Mouse (Mus musculus) hindbrain, embryonic 11.5 days (tissue): ENCODE results near the gene Dmrt3. TPM values are rescaled to one million over a fixed set of nuclear protein-coding genes. Genes with fewer than 3 reads are reported as not detected.

ENCODE experiments used
- ATAC-seq: fragments of 200-750 bp; cut with Nextera tagmentation; 2 replicates; pipeline ENCODE4 v1.8.0; 2017; ENCODE audit warnings: mild to moderate bottlenecking, moderate TSS enrichment, moderate library complexity; ENCODE audit not compliant: low FRiP score
- DNase-seq: peaks from one replicate; pipeline ENCODE4 v3.0.0-alpha.2; 2015; ENCODE audit warnings: low spot score
- H3K27ac ChIP-seq: fragments of 300-500 bp; sonication (generic); 2 replicates; pipeline ENCODE4 v1.5.1; 2014; ENCODE audit warnings: mild to moderate bottlenecking, low read depth, low read length
- H3K27me3 ChIP-seq: fragments of 300-500 bp; sonication (generic); 2 replicates; pipeline ENCODE4 v1.6.1; 2014; ENCODE audit warnings: mild to moderate bottlenecking, low read length, moderate library complexity, mixed read lengths; ENCODE audit not compliant: control insufficient read depth, insufficient read depth
- H3K36me3 ChIP-seq: fragments of 300-500 bp; sonication (generic); 2 replicates; pipeline ENCODE4 v1.6.1; 2014; ENCODE audit warnings: mild to moderate bottlenecking, low read length, moderate library complexity, mixed read lengths; ENCODE audit not compliant: control insufficient read depth, insufficient read depth
- H3K4me1 ChIP-seq: fragments of 300-500 bp; sonication (generic); replicated peaks from 2 replicates; pipeline ENCODE4 v1.6.1; 2014; ENCODE audit warnings: low read length, mixed read lengths; ENCODE audit not compliant: control insufficient read depth, insufficient read depth
- H3K4me2 ChIP-seq: fragments of 300-500 bp; sonication (generic); replicated peaks from 2 replicates; pipeline ENCODE4 v1.6.1; 2014; ENCODE audit warnings: mild to moderate bottlenecking, low read depth, low read length
- H3K4me3 ChIP-seq: fragments of 300-500 bp; sonication (generic); 2 replicates; pipeline ENCODE4 v1.5.1; 2014; ENCODE audit warnings: low read depth, low read length
- H3K9ac ChIP-seq: fragments of 300-500 bp; sonication (generic); 2 replicates; pipeline ENCODE4 v1.6.1; 2014; ENCODE audit warnings: low read depth, low read length
- H3K9me3 ChIP-seq: fragments of 300-500 bp; sonication (generic); 2 replicates; pipeline ENCODE4 v1.6.1; 2016; ENCODE audit warnings: low read length; ENCODE audit not compliant: control insufficient read depth
- whole genome bisulfite sequencing: fragments of 180-500 bp; shearing (Covaris S2); extraction: QIAGEN DNeasy Blood & Tissue Kit; methylation state at CpG from one replicate; pipeline ENCODE4 v1.1.7; 2014; 5-methylcytosine and 5-hydroxymethylcytosine counted together
- polyA plus RNA-seq: library from polyadenylated mRNA; unstranded; fragments of >200 nt; fragmentation: Nextera tagmentation; extraction: Ambion mirVana; gene quantifications from 2 replicates; pipeline ENCODE4 v1.2.1, GENCODE M21; 2014

The Dmrt3 gene
- polyA plus RNA-seq, 1 experiment from 2014 or later: 1.2 TPM

DNA sequence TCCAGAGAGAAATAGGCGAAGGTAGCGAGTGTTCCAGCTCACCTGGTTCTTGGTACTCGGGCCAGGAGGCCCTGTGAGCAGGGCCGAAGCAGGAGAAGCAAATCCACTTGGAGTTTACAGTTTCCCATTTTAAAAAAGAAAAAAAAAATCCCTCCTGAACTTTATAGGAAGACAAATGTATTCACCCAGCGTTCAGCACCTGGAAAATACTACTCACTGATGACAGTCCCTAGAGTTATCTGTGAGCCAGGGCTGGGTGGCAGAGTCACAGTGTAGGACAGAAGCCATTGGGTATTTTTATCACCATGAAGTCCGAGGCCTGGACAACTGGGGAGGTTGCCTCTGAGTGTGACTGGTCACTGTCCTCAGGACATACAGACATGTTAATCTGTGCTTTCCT is 31.7 kb downstream of the Dmrt3 start:
- no peaks in the 10 kb centered on the region for H3K4me1 ChIP-seq
- no peak for DNase-seq
- H3K4me2 ChIP-seq: no peak overlapping the region
- H3K9ac ChIP-seq: no peak overlapping the region
- H3K27ac ChIP-seq: no peak overlapping the region
- no peak overlapping the region for H3K4me3 ChIP-seq
- no peak for ATAC-seq
- H3K9me3 ChIP-seq: no peaks in the 10 kb centered on the region
- no peaks in the 10 kb centered on the region for H3K27me3 ChIP-seq
- WGBS: 88% methylated on average over 6 of the region's 6 CpGs
- no peaks in the 10 kb centered on the region for H3K36me3 ChIP-seq

DNA sequence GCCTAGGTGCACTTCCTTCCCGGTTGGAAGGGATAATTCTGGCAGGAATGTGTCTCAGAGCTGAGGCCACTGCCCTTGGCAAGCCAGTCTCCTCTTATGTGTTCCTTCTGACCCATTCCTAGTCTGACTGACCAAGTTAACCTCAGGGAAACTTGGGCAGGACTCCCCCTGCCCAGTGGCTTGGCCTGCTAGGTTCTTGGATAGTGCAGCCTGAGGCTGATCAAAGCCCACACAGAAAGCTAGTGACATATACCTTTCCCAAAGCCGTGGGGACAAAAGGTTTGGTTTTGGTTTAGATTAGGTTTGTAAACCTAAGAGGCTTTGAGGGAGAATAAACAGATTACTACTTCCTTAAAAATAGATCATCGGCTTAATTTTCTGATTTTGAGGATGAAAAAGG is 37.0 kb downstream of the Dmrt3 start:
- Histone ChIP-seq H3K27me3 (no peaks in the 10 kb centered on the region), H3K4me2 (no peak overlapping the region), H3K9ac (no peak overlapping the region), H3K4me1 (no peaks in the 10 kb centered on the region), H3K27ac (no peak overlapping the region), H3K9me3 (no peaks in the 10 kb centered on the region), H3K36me3 (no peaks in the 10 kb centered on the region), H3K4me3 (no peak overlapping the region)
- ATAC-seq: no peak
- no peak for DNase-seq
- 75% methylated on average over 3 of the region's 3 CpGs for WGBS

DNA sequence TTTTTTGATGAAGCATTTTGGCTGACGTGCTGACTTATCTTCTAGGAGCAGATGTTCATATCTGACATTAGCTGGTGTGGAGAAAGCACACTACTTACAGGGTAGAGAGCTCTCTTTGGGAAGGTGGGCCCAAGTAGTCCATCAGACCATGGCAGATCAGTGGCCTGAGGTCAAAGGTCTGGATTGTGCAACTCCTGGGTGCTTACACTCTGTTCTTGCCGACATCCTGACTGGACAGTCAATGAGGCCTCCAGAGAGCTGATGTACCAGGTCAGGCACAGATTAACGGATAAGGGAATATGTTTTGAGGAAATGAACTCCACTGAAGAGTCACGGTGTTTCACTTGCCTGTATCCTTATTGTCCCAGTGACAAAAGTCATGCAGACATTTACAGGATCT is 38.6 kb downstream of the Dmrt3 start:
- H3K4me2 ChIP-seq: no peak overlapping the region
- no peak for DNase-seq
- no peaks in the 10 kb centered on the region for H3K27me3 ChIP-seq

DNA sequence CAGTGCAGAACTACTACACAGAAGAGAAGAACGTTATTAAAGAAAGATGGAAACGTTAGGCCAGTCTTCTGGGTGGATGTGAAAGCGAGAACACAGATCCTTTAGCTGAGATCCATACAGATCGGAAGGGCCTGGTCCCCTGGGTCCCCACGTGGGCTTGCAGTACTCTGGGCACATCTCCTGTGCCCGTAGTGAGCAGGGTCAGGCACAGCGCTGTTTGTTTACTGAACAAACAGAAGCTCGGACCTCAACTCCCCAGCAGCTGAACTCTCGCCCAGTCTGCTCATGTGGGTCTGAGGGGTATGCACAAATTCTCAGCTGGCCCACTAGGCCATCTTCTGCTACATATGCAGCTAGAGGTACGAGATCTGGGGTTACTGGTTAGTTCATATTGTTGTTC is 40.4 kb downstream of the Dmrt3 start:
- no peak overlapping the region for H3K4me2 ChIP-seq
- ATAC-seq (no peak), DNase-seq (no peak)
- no peaks in the 10 kb centered on the region for H3K36me3 ChIP-seq
- H3K27ac ChIP-seq: no peak overlapping the region
- no peaks in the 10 kb centered on the region for H3K9me3 ChIP-seq
- no peaks in the 10 kb centered on the region for H3K4me1 ChIP-seq
- no peaks in the 10 kb centered on the region for H3K27me3 ChIP-seq
- H3K4me3 ChIP-seq: no peak overlapping the region
- 64% methylated on average over 10 of the region's 10 CpGs for whole genome bisulfite sequencing
- no peak overlapping the region for H3K9ac ChIP-seq

More for the DNA sequence above, 38.6 kb downstream of the Dmrt3 start:
- ATAC-seq: no peak
- no peaks in the 10 kb centered on the region for H3K9me3 ChIP-seq
- no peak overlapping the region for H3K27ac ChIP-seq
- no peaks in the 10 kb centered on the region for H3K4me1 ChIP-seq
- no peak overlapping the region for H3K9ac ChIP-seq
- no peak overlapping the region for H3K4me3 ChIP-seq
- H3K36me3 ChIP-seq: no peaks in the 10 kb centered on the region
- 70% methylated on average over 4 of the region's 4 CpGs for WGBS

DNA sequence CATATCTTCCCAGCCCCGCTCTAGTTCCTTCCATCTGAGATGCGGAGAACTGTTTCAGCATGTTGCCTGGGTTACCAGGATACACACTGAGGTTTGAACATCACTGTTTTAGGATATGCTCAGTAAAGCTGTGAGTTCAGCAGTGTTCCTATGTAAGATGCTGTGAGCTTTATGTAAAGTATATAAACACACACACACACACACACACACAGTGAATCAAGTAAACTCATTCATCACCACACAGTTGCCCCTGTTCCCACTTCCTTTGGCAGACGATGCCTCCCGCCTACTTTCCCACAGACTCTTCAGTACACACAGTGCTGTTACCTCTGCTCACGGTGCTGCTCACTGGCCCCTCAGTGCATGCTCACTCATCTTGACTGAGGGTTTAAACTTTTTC is 42.5 kb downstream of the Dmrt3 start:
- H3K4me3 ChIP-seq: no peak overlapping the region
- ATAC-seq: no peak

DNA sequence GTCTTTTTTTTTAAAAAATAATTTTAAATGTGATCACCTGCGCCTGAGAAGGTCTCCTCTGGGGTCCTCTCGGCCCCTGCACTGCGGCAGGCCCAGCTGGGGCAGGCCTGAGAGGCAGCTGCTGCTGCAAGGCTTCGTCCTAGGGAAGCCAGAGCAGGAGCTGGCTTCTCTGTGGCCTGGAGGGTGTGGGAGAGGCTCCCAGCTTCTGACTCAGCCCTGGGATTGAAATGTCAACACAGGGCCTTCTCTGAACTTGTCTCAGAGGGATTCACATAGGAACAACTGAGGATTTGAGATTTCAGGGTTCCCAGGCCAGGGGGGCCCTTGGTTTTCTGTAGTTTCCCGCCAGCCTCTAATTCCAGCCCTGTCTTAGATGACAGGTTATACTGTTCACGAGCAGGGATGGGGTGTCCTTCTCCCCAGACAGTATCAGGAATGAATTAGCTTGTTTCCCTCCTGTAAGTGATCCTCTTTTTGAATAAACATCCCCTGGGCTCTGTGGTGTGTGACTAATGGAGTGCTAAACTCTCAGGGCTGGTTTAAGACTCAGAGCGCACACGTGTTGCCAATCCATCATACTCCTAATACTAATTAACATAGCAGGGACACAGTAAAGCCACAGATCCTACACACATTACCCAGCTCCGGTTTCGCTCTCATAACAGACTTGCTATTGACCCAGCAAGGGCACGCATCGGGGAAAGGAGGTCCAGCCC is 44.1 kb downstream of the Dmrt3 start:
- no peak overlapping the region for H3K4me2 ChIP-seq
- H3K27ac ChIP-seq: no peak overlapping the region
- no peaks in the 10 kb centered on the region for H3K9me3 ChIP-seq
- no peaks in the 10 kb centered on the region for H3K27me3 ChIP-seq
- ATAC-seq (0 out of 2 replicates have a peak, but pooled peaks have one; percentile 64), DNase-seq (peak; percentile 23)
- WGBS: 58% methylated on average over 12 of the region's 12 CpGs
- no peaks in the 10 kb centered on the region for H3K36me3 ChIP-seq
- no peak overlapping the region for H3K9ac ChIP-seq
- H3K4me1 ChIP-seq: no peaks in the 10 kb centered on the region
- H3K4me3 ChIP-seq: no peak overlapping the region

More for the DNA sequence above, 42.5 kb downstream of the Dmrt3 start:
- WGBS: 74% methylated on average over 5 of the region's 5 CpGs
- no peaks in the 10 kb centered on the region for H3K27me3 ChIP-seq
- no peaks in the 10 kb centered on the region for H3K4me1 ChIP-seq
- H3K4me2 ChIP-seq: no peak overlapping the region
- DNase-seq: no peak
- H3K27ac ChIP-seq: no peak overlapping the region
- H3K9me3 ChIP-seq: no peaks in the 10 kb centered on the region
- H3K36me3 ChIP-seq: no peaks in the 10 kb centered on the region
- H3K9ac ChIP-seq: no peak overlapping the region

DNA sequence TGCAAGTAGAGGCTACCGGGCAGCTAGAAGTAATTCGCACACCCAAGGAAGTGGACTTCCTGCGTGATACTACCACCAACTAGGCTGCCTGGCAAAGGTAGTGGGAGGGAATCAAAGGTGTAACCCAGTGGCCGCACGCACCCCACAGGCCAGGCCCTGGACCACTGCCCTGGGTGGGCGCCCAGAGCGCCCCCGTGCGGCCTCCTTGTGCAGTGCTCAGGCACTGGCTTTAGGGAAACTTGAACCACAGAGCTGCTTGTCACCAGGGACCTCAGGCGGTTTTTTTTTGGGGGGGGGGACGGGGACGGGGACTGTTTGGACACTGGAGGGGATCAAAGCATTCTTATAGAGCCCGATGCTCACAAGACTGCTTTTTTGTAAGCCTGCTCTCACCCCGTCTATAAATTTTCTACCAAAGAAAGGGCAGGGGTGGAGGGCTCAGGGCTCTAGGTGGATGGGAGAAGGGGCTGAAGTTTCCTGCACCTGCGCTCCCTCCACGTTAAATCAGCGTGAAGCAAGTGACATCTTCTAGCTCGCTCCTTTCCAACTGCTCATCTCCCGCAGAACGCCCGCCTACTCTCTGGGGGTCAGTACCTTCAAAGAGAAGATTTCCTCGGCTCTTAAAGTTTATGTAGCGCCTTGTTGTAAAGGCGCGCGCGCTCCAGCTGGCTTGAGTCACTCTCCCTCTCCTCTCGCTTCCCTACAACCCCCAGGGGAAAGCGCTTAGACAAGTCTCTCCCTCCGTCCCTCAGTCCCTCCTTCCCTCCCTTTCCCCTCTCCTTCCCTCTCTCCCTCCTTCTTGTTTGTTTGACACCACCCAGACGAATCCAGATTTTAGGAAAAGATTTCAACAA is 55.6 kb downstream of the Dmrt3 start:
- DNase-seq (peak; percentile 50), ATAC-seq (no peak)
- H3K27me3 ChIP-seq: peaks cover 61% of the 10 kb centered on the region
- no peak overlapping the region for H3K4me3 ChIP-seq
- H3K27ac ChIP-seq: no peak overlapping the region
- peaks cover 4% of the 10 kb centered on the region; the same call in 1 of the 2 replicates for H3K4me1 ChIP-seq
- H3K36me3 ChIP-seq: no peaks in the 10 kb centered on the region
- 1% methylated on average over 31 of the region's 31 CpGs for WGBS
- H3K9me3 ChIP-seq: no peaks in the 10 kb centered on the region
- H3K9ac ChIP-seq: no peak overlapping the region
- no peak overlapping the region for H3K4me2 ChIP-seq

DNA sequence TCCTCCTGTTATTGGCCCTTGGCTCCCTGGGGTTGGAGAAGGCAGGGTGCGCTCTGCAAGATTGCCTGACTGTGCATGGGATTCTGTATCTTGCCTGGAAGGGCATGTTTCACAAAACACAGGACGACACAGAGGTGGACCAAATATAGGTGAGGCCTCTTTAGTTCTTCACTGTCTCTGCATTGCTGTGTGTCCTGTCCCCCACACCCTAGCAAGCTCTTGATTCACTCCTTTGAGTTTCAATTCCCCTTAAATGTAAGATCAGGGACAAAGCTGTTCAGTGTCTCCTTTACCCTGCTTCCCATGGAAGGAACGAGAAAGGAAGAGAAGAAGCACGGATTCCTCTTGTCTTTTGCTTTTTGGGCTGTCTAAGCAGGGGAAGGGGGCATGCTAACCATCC is 57.7 kb downstream of the Dmrt3 start:
- 14% methylated on average over 4 of the region's 4 CpGs for WGBS
- ATAC-seq: no peak

More for the DNA sequence above, 57.7 kb downstream of the Dmrt3 start:
- H3K27me3 ChIP-seq: peaks cover 71% of the 10 kb centered on the region
- no peaks in the 10 kb centered on the region for H3K36me3 ChIP-seq
- peaks cover 8% of the 10 kb centered on the region for H3K4me1 ChIP-seq
- no peak overlapping the region for H3K4me2 ChIP-seq
- no peak overlapping the region for H3K9ac ChIP-seq
- no peaks in the 10 kb centered on the region for H3K9me3 ChIP-seq
- H3K27ac ChIP-seq: no peak overlapping the region
- DNase-seq: peak; percentile 25
- no peak overlapping the region for H3K4me3 ChIP-seq
